Mouse (Mus musculus) intestine, postnatal 0 days (tissue): ENCODE results near the gene Fitm1. TPM values are rescaled to one million over a fixed set of nuclear protein-coding genes. Genes with fewer than 3 reads are reported as not detected.

Source experiments
- ATAC-seq: fragments of 200-750 bp; cut with Nextera tagmentation; 2 replicates; pipeline ENCODE4 v1.8.0; 2017; ENCODE audit warnings: mild to moderate bottlenecking, moderate TSS enrichment, moderate library complexity
- H3K27ac ChIP-seq: fragments of 300-500 bp; sonication (generic); 2 replicates; pipeline ENCODE4 v1.5.1; 2014; ENCODE audit warnings: mild to moderate bottlenecking, low read depth, low read length, moderate library complexity
- H3K27me3 ChIP-seq: fragments of 300-500 bp; sonication (generic); replicated peaks from 2 replicates; pipeline ENCODE4 v1.6.1; 2014; ENCODE audit warnings: low read length, mixed read lengths; ENCODE audit not compliant: control insufficient read depth, insufficient read depth
- H3K36me3 ChIP-seq: fragments of 300-500 bp; sonication (generic); 2 replicates; pipeline ENCODE4 v1.6.1; 2014; ENCODE audit warnings: mild to moderate bottlenecking, moderate library complexity; ENCODE audit not compliant: control insufficient read depth, insufficient read depth
- H3K4me1 ChIP-seq: fragments of 300-500 bp; sonication (generic); replicated peaks from 2 replicates; pipeline ENCODE4 v1.6.1; 2014; ENCODE audit warnings: antibody characterized with exemption, low read length, mixed read lengths; ENCODE audit not compliant: control insufficient read depth, insufficient read depth
- H3K4me2 ChIP-seq: fragments of 300-500 bp; sonication (generic); replicated peaks from 2 replicates; pipeline ENCODE4 v1.6.1; 2014; ENCODE audit warnings: low read depth, mild to moderate bottlenecking, moderate library complexity
- H3K4me3 ChIP-seq: fragments of 300-500 bp; sonication (generic); 2 replicates; pipeline ENCODE4 v1.5.1; 2014; ENCODE audit warnings: low read depth, low read length
- H3K9ac ChIP-seq: fragments of 300-500 bp; sonication (generic); 2 replicates; pipeline ENCODE4 v1.6.1; 2014; ENCODE audit warnings: mild to moderate bottlenecking, low read depth, low read length
- H3K9me3 ChIP-seq: fragments of 300-500 bp; sonication (generic); 2 replicates; pipeline ENCODE4 v1.6.1; 2016; ENCODE audit warnings: mixed run types; ENCODE audit not compliant: control insufficient read depth
- CTCF ChIP-seq: sonication (generic); IDR thresholded peaks from 2 replicates; pipeline ENCODE4 v1.5.1; 2016; ENCODE audit warnings: low read depth, mild to moderate bottlenecking, control low read depth, antibody characterized with exemption, moderate library complexity
- WGBS: fragments of 180-500 bp; shearing (Covaris S2); extraction: QIAGEN DNeasy Blood & Tissue Kit; methylation state at CpG from one replicate; pipeline ENCODE4 v1.1.7; 2014; 5-methylcytosine and 5-hydroxymethylcytosine counted together
- polyA plus RNA-seq: library from polyadenylated mRNA; unstranded; fragments of >200 nt; fragmentation: Nextera tagmentation; extraction: Ambion mirVana; gene quantifications from 2 replicates; pipeline ENCODE4 v1.2.1, GENCODE M21; 2015

Fitm1 gene
- polyA plus RNA-seq, 1 experiment from 2014 or later = 0.48 TPM

GRCm38 (mm10) chr14:55563249-55563648 lies 12.2 kb upstream of the Fitm1 start:
- WGBS = 93% methylated on average over 11 of the region's 11 CpGs
- Histone ChIP-seq H3K9me3 (no peaks in the 10 kb centered on the region), H3K9ac (no peak overlapping the region), H3K27me3 (no peaks in the 10 kb centered on the region), H3K4me1 (no peaks in the 10 kb centered on the region), H3K36me3 (peaks cover 57% of the 10 kb centered on the region), H3K27ac (no peak overlapping the region), H3K4me3 (no peak overlapping the region), H3K4me2 (no peak overlapping the region)
- TF ChIP-seq CTCF = no peak
- ATAC-seq = no peak

DNA sequence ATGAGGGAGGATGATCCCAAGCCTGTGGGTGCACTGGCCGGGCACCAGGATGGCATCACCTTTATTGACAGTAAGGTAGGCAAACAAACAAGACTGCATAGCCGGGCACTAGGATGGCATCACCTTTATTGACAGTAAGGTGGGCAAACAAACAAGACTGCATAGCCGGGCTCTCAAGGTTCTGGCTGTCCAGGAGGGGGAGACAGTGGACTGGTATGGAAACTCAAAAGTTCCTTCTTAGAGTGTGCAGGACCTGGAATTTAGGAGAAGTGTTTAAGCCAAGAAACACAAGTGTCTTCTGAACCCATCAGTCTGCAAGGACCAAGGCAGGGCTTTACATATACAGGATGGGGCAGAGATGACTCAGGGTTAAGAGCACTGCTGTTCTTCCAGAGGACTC lies 9.7 kb upstream of the Fitm1 start:
- Histone ChIP-seq H3K4me3 (no peak overlapping the region), H3K4me1 (no peaks in the 10 kb centered on the region), H3K4me2 (no peak overlapping the region), H3K36me3 (peaks cover 76% of the 10 kb centered on the region), H3K27me3 (no peaks in the 10 kb centered on the region), H3K9ac (no peak overlapping the region), H3K9me3 (no peaks in the 10 kb centered on the region), H3K27ac (no peak overlapping the region)
- no peak for ATAC-seq
- WGBS = 61% methylated on average over 3 of the region's 3 CpGs
- peak; percentile 48 for TF ChIP-seq CTCF

DNA sequence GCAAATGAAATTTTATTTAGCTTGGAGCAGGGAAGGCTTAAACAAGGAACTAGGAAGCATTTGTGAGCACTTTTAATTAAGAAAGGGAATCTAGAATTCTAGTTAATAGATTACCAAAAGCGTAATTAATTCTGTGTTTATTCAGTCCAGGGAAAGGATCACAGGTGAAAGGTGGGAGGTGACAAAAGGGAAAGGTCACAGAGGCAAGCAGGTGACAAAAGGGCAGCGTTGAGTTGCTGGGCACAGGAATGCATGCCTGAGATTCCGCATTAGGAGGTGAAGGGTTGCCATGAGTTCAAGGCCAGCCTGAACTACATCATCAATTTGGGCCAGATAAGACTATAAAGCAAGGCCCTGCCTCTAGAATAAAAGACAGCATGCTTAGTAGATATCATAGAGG lies 7.9 kb upstream of the Fitm1 start:
- peaks cover 75% of the 10 kb centered on the region for H3K36me3 ChIP-seq
- H3K4me3 ChIP-seq = no peak overlapping the region
- no peak overlapping the region for H3K4me2 ChIP-seq
- no peaks in the 10 kb centered on the region for H3K27me3 ChIP-seq
- H3K9me3 ChIP-seq = no peaks in the 10 kb centered on the region
- no peaks in the 10 kb centered on the region for H3K4me1 ChIP-seq
- ATAC-seq = no peak
- no peak overlapping the region for H3K27ac ChIP-seq
- WGBS = 71% methylated on average over 3 of the region's 3 CpGs
- H3K9ac ChIP-seq = no peak overlapping the region
- TF ChIP-seq CTCF = no peak

- no peaks in the 10 kb centered on the region for H3K27me3 ChIP-seq
- 81% methylated on average over 2 of the region's 2 CpGs for WGBS
Measured at GRCm38 (mm10) chr14:55570588-55570987, 4.8 kb upstream of the Fitm1 start.

DNA sequence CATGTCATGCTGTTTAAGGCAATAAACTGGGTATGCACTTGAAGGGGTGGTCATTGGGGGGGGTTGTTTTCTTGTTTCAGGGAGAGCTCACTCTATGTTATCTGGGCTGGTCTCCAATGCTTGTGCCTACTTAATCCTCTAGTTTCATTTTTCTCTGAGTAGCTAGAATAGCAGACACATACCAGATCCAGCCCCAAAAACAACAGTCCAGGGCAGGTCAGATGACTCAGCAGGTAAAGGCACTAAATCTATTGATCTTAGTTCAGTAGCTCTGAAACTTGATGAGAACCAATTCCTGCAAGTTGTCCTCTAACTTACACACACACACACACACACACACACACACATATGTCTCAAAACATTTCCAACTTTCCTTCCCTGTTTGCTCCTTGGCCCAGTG lies 3.7 kb upstream of the Fitm1 start:
- H3K4me2 ChIP-seq = no peak overlapping the region
- H3K9me3 ChIP-seq = no peaks in the 10 kb centered on the region
- ATAC-seq = no peak
- peaks cover 33% of the 10 kb centered on the region for H3K36me3 ChIP-seq
- H3K27me3 ChIP-seq = no peaks in the 10 kb centered on the region
- no peaks in the 10 kb centered on the region for H3K4me1 ChIP-seq
- no peak for TF ChIP-seq CTCF
- no peak overlapping the region for H3K27ac ChIP-seq
- H3K4me3 ChIP-seq = no peak overlapping the region
- H3K9ac ChIP-seq = no peak overlapping the region

More at GRCm38 (mm10) chr14:55570588-55570987, 4.8 kb upstream of the Fitm1 start:
- Histone ChIP-seq H3K9me3 (no peaks in the 10 kb centered on the region), H3K4me1 (no peaks in the 10 kb centered on the region), H3K4me3 (no peak overlapping the region), H3K27ac (no peak overlapping the region), H3K9ac (no peak overlapping the region), H3K4me2 (no peak overlapping the region), H3K36me3 (peaks cover 45% of the 10 kb centered on the region)
- ATAC-seq = no peak
- TF ChIP-seq CTCF = no peak

DNA sequence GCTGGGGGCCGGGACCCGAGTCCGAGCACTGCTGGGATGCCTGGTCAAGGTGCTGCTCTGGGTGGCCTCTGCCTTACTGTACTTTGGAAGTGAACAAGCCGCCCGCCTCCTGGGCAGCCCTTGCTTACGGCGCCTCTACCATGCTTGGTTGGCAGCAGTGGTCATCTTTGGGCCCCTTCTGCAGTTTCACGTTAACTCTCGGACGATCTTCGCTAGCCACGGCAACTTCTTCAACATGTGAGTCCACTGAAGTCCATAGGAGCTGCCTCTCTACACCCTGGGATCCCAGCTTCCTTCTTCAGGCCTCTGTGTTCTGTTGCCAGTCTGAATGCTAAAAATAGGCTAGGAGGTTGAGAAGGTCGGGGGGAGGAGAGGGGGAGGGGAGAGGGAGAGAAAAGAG lies 294 bp downstream of the Fitm1 start:
- ATAC-seq = no peak
- no peak for TF ChIP-seq CTCF
- Histone ChIP-seq H3K27me3 (no peaks in the 10 kb centered on the region), H3K27ac (no peak overlapping the region), H3K4me3 (no peak overlapping the region), H3K4me1 (0 out of 2 replicates have a peak, but pooled peaks cover 4% of the 10 kb centered on the region), H3K9me3 (no peaks in the 10 kb centered on the region), H3K9ac (no peak overlapping the region), H3K4me2 (no peak overlapping the region), H3K36me3 (peaks cover 8% of the 10 kb centered on the region; the same call in 1 of the 2 replicates)
- 76% methylated on average over 13 of the region's 13 CpGs for WGBS

- 0 out of 2 replicates have a peak, but pooled peaks cover 4% of the 10 kb centered on the region for H3K4me1 ChIP-seq
- ATAC-seq = no peak
- TF ChIP-seq CTCF = no peak
- WGBS = 77% methylated on average over 16 of the region's 16 CpGs
- H3K9ac ChIP-seq = no peak overlapping the region
- H3K27ac ChIP-seq = no peak overlapping the region
- no peak overlapping the region for H3K4me3 ChIP-seq
- H3K4me2 ChIP-seq = no peak overlapping the region
- no peaks in the 10 kb centered on the region for H3K27me3 ChIP-seq
- H3K36me3 ChIP-seq = peaks cover 15% of the 10 kb centered on the region; the same call in 1 of the 2 replicates
- H3K9me3 ChIP-seq = no peaks in the 10 kb centered on the region
Measured at GRCm38 (mm10) chr14:55576376-55576775, 959 bp downstream of the Fitm1 start.
